Mouse (Mus musculus) brain, adult 2 months (tissue): ENCODE measurements at regions not wholly inside any gene's neighbourhood (a gene's known extent, or its start where the extent isn't known, plus 50 kb on each side); places are given as distances from the start of the nearest gene placed in this dataset.
A peak's percentile ranks its signal among the peaks of the same experiment; 100 is the strongest.

Experiments
- DNase-seq: peaks from one replicate; pipeline ENCODE4 v3.0.0; 2011; ENCODE audit warnings: low read depth, low spot score

DNA sequence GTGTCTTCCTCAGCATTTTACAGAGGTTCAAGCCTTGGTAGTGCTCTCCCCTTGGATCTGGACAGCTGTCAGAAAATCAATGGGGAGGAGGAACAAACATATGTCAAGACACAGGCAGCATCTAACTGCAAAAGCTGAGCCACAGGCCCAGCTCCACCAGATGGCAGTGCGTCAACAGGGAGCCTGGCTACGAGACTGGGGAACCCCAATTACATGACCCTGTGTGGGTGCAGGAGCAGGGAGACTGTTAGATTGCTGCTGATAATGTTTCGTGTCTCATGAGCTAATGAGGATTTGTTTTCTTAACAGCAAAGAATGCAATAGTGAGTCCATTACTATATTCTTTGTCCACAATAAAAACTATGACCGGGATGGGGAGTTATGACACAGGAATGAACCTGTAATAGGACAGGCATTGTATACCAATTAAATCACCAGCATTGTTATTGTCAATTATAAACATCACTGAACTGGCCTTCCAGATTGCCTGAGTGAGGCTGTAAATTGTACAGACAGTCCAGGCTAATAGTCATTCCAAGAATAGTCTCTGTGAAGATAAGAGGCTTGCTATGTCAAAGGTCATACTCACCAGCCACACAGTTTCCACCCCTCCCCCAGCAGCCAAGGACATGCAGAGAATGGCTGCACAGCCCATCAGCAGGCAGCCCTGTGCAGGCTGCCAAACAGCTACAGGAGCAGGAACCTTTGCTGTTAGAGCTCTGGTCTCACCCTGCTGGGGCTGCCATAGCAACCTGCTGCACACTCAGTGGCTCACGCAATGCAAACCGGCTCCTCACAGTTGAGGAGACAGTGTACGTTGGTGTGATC is 58.8 kb upstream of the Barx2 start:
- DNase-seq = peak; percentile 84

DNA sequence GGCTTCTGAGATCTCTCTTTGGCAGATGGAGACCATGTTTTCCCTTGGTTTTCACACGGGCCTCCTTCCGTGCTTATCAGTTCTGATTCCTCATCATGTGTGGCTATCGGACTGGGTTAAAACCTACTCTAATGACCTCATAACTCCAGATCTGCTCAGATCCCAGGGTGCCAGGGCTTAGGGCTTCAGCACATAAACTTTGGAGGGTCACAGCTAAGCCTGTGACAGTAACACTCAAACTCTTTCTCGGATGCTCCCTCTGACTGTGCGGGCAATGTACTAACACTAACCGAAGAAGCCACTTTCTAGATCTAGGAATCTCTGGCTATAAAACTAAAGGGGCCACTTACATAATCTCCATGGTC is 59.3 kb upstream of the Barx2 start:
- no peak for DNase-seq

DNA sequence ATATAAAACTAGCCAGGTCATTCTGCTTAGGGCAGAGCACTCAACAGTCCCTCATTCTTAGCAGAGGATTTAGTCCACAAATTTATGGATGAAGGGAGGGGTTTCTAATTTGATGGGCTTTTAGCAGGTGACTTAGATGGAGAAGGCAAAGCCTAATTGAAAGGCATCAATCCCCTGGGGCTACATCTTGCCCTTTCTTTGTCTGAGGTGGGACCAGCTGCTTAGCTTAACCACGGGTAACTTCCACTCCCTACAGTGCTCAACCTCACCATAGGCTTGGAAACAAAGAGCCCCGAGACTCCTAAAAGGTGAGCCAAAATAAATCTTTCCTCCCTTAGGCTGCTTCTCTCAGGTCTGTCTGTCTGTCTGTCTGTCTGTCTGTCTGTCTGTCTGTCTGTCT is 62.9 kb upstream of the Barx2 start:
- DNase-seq = no peak

DNA sequence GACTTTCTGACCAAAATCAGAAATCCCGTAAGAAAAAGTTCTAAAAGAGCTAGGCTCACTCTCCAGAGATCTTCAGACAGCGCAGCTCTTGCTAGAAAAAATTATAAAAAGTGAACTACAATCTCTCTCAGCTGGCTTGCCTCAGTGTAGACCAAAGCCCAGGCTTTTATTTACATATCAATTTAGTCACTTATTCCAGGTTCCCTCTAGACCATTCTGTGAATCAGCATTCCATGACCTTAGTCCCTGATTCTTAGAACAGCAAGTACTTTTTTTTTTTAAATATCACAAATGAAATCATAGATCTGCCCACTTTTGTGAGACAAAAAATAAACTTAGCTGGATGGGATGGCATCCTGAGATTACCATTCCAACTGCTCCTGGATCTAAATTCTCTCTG is 64.8 kb upstream of the Barx2 start:
- DNase-seq = no peak

DNA sequence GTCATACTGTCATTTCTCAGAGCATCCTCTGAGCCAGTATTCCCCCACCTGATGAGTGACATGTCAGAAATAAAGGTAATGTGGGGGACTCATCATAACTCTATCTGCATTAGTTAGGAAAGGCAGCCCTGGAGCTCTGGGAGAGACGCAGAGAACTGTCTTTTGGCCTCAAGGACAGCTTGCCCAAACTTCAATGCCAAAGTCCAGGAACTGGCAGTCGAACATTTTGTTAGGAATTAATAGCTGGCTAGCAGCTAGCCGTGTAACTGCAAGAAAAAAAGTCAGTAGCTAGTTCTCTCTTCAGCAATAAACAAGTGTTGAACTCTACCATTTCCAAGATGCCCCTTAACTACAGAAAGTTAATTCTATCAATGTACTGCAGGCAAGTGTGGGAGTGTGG is 65.9 kb upstream of the Barx2 start:
- no peak for DNase-seq

DNA sequence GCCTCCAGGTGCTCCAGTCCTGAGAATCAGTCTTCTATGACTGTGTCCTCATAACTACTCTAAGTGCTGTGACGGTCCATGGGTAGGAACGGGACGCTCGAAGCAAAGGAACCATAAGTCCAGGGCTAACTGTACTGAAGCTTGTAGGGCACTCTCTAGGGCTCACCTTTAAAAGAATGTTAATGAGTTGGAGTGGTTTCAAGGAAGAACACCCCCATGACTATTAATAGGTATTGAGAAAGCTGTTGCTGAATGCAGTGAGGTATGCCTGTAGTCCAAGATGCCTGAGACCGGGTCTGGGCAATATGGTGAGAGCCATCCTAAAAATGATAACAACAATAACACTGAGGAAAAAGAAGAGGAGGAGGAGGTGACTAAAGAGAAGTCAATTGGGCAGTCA is 67.2 kb upstream of the Barx2 start:
- DNase-seq = no peak

DNA sequence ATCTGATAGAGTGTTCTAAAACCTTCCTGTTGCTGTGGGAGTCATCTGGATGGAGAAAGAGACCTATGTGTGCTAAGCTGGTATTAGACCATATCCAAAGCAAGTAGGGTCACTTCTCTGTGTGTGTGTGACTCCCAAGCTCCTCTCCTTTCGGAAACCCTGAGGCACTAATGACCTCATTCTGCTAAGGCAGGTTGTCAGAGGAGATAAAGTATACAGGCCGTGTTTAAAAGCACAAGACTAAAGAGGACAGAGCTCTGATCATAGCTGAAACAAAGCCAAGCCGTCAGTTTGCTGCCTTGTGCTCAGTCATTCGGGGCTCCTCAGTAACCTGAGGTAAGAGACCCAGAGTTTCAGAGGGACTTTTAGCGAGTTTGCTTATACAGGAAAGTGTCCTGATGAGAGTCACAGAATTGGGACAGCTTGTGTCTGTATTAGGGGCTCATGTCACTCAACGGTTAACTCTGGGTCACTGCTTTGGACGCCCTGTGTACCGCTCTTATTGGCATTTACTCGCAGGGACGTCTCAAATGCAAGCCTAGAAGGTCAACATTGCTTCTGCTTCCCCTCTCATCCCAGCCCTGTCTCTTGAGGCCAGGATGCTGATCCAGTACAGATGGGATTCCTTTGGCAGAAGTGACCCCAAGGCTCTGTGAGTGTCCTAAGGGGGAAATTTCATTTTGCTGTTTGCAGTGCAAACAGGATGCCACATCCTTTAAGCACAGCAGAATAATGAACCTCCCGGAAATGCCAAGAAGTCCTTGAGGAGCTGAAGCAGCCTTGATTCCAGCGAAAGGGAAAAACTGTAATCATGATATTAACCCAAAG is 70.7 kb upstream of the Barx2 start:
- DNase-seq = no peak

DNA sequence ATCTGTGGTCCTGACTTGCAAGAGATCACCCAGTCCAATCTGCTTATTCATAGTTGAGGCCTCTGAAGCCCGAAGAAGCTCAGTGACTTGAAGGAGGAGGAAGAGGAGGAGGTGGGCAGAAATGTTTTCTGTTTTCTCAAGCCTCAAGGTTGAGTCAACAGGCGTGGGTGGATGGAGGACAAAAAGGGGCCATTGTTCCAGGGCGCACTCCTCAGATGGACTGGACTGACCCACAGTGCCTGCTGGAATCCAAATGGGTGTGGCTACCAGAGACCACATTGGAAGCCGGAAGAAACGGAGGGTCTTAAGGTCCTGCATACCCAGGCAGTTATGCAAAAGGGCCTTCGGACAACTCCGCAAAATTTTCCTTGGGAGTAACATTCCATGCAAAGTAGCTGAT is 75.6 kb upstream of the Barx2 start:
- DNase-seq = no peak

DNA sequence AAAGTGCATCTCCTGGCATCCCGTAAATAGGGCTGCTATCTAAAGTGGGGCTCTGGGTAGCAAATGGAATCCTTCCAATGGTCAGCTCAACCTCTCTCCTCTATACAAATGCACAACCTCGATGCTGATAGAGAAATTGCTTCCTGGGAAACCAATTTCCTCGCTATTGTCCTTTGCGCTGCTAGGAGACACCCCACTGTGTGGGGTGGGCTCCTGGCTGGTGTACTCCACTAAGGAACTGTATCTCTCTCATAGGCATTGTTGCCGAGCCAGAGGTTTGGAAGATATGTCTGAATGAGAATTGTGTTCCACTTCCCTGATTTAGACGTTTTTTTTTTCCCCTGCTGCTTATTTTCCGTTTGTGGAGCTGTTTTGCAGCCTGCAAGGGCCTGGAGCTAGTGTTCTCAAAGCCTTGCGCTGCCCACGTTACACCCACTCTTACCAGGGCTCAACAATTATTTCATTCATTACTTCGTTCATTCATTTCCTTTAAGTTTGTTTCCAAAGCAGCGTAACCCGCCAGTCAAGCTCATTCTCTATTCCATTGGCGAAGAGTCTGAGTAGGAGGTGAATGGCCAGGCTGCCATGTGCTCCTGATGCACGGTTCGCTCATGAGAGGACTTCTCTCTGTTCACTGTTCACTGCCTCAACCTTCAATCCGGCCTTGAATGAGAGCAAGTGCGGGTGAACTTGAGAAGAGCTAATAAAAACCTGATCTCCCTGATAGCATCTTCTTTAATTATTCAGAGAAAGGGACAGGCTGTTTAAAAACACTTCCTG is 76.5 kb upstream of the Barx2 start:
- DNase-seq = peak; percentile 63

DNA sequence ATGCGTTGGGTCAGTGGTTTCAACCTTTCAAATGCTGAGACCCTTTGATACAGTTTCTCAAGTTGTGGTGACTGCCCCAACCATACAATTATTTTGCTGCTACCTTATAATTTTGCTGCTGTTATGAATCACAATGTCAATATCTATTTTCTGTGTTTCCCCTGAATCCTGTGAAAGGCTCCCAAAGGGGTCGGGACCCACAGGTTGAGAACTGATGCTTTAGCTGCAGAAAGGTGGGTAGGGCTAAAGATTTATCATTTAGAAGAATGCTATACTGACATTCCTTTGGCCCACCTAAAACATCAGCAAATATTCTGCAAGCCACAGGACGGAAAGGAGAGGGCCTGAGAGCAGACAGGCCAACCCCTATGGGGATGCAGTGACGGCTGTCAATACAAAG is 77.2 kb upstream of the Barx2 start:
- DNase-seq = no peak

DNA sequence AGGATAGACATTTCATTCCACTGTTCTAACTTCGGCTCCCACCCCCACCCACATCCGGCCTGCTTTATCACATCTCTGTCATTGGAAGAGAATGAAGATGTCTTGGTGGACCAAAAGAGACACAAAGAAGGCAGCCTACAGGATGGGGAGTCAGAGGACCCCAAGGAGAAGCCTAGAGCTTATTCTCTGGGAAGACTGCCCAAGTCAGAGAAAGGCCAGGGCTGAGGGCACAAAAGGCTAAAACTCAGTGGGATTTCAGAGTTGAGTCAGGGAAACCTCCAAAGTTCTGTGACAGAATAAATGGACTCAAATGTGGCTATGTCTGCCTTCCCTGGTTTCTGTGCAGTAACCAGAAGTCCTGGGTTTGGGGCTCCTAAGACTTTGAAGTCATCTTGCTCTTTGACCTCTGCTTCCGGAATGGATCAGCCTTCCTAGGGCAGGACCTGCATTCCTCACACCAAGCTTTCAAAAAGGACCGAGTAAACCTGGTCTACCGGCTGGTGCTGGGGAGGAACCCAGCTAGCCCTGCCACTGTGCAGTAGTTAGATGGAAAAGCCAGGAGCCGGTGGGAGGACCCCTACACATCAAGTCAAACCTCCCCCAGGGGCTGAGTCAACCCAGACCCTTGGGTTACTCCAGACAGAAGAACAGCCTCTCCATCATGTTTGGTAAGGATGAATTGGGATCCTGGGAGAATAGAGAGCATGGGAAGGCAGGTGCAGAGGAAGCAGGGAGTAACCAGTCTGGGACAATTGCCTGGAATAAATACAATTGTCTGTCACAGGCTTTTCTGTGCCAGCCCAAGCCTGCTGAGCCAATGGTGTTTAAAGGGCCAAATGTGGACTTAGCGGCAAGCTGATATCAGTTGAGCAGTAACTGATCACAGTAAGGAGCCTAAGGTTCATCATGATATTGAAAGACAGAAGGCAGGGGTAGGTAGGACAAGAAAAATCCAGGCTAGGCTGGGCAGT is 80.7 kb upstream of the Barx2 start:
- DNase-seq = peak; percentile 70

DNA sequence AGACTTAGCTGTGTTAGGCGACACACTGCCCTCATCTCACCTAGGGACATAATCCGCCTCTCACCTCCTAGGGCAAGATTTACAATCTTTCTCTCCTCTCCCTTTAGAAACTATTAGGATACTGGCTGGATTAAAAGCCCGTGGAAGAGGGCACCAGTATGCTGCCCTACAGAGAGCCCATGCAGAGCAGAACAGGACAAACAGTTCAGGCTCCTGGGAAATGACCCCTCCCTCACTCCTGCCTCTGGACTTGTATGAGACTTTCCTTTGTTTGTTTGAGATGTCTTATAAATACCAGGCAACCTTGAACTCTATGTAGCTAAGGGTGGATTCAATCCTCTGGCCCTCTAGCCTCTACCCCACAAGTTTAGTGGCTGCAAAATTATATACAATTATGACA is 81.8 kb upstream of the Barx2 start:
- DNase-seq = no peak

DNA sequence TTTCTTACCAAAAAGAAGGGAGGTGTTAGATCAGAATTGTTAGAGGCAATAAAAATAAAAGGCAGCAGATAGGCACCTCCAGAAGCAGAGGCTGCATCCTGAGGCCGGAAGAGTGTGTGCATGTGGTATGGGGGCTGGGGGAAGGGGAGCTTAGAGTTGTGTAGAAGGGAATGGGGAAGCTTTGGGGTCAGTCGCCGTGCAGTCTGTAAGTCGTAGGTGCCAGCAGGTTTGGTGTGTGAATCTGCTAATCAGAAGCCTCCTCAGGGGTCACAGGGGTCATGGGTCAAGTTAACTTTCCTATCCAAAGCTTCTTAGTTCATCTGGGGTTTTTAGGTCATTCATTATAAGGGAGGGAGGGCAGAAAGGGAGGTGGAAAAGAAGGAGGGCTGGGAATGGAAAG is 82.4 kb upstream of the Barx2 start:
- DNase-seq = no peak

DNA sequence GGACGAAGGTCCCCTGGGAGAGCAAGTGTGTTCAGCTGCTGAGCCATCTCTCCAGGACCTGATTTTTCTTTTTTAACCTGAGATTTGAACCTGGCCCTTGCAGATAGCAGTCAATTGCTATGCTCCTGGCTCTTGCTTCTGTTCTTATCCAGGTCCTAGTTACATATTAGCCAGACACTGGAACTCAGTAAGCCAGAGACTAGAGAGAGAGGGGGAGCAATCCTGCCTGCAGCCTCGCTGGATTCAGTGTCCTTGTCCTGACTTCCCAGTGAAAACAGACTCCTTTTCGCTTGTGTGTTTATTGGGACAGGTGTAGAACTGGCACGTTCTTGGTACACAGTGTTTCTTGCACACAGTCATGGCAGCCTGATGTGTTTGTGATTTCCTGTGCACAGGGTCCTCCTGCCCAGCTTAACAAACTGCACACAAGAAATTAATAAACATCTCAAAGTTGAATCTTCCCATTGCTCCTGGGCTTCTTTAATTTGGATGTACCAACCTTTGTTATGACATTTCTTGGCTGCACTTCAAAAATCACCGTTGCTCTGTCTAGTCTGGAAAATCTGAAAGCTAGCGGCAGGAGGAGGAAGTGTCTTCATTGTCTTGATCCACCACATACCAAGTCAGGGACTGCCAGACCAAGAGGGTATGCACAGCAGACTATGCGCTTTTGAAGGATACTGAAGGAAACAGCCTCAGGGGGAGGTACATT is 83.4 kb upstream of the Barx2 start:
- no peak for DNase-seq

DNA sequence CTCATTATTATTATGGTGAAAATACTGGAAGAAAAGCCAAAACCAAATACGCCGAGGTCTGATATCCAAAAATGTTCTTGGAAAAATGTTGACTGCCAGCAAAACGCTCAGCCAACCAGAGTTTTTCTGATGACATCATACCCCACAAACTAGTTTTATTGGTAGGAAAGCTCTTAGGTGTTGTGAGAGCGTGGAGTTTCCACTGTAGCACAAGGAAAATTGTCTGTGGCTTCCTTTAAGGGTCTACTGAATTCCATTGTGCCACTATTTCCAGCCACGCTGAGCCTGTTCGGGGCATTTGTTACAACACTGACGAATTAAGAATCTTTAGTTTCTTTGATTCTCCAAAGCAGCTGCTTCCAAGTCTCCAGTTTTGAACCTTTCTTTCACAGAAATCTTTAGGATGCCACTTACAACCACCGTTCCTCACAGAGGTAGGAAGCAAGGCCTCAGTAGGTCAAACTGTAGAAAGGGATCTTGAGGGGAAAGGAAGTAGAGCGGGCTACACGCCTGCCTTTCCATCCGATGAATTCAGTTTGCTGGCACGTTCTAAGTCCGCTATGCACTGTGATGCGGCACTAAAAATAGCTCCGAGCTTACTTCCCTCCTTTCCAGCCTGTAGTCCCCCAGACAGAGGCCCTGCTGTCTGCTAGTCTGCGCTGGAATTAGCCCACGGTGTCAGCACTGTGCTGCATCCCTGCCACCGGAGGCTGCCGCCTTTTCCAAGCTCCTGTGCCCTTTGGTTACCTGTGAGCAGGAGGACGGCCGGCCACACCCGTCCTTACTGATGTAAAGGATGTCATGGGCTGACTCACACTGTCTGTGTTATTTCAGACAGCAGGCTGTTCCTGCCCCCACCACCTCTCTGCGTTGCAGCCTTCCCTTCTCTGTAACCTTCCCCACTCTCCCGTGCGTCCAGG is 84.2 kb upstream of the Barx2 start:
- DNase-seq = peak; percentile 60

DNA sequence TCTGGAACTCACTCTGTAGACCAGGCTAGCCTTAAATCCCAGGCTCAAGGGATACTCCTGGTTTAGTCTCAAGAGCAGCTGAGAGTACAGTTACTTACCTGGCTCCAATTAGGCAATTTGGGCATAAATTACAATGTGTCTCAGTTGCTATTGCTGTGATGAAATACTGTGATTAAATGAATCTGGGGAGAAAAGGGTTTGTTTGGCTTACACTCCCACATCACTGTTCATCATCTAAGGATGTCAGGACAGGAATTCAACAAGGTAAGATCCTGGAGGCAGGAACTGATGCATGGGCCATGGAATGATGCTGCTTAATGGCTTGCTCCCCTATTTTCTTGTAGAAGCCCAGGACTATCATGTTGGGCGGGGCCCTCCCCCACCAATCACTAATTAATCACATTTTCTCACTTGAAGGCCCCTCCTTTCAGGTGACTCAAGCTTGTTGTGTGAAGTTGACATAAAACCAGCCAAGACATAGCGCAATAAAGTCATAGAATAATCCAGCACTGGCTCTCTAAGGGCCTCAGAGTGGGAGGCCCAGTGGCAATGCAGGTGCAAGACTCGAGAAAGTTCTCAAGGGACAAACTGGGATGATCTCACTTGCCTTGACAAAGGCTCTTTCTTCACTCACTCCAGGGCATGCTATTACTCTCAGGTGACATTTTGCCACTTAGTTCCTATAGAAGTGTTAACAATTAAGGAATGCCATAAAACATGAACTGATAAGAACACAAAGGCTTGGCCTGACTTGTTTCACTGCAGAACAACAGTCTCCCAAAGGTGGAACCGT is 85.4 kb upstream of the Barx2 start:
- no peak for DNase-seq

DNA sequence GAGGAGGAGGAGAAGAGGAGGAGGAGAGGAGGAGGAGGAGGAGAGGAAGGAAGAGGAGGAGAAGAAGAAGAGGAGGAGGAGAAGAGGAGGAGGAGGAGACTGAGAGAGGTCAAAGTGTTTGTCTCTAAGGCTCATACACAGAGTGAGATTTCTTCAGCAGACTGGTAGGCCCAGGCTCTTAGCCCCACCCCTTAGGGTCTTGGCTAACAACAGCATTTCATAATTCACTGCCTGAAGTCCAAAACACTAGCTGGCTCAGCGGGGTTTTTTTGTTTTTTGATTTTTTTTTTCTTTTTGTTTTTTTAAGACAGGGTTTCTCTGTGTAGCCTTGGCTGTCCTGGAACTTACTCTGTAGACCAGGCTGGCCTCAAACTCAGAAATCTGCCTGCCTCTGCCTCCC is 86.5 kb upstream of the Barx2 start:
- DNase-seq = no peak

DNA sequence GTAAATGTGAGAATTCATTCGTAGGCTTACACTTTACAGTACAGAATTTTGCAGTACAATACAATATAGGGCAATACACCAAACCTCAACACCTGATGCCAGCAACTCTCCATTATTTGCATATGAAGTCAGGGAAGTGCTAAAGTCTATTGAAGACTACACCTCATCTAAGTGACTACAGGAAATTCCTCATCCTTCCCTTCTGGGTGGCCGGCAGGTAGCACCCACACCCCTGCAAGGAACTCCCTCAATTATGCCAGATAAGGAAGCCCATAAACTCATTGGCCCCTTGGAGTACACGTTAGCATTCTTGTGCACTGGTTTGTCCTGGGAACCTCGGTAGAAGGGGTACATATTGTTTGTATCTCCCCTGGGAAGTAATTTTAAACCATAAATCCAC is 89.7 kb upstream of the Barx2 start:
- no peak for DNase-seq

DNA sequence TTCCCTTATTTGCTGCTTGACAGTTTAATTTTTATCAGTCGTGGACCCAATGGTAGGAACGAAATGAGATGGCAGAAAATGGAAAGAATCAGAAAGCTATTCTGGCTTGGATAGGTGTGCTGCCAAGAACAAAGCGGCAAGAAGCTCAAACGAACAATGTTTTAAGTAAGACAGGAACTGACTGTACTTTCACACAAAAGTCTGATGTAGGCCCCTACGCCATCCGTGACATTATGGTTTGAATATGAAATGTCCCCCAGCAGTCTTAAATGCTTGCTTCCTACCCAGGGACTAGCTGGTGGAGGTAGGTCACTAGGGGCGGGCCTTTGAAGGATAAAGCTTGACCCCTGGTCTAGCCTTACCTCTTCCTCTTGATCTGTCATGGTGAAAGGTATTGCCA is 90.5 kb upstream of the Barx2 start:
- no peak for DNase-seq
